Comparison of ENCODE assay signal across 13 mouse cellular contexts in genomic region chr17:75441260-75441830, GRCm38 (mm10). TPM values are rescaled to one million over a fixed set of nuclear protein-coding genes. Genes with fewer than 3 reads are reported as not detected.
DNase-seq lines count a peak whose midpoint lies in the region; ATAC-seq lines count a peak whose summit lies in the region.
"Had no signal": no experiment of that assay in that cellular context is flagged by ENCODE, and none has a peak within 500 bp of the region (broad histone marks: within the 10 kb centered on the region; RNA-seq: fewer than 3 reads in every experiment).

No protein-coding gene starts in this region.

- H3K36me3 ChIP-seq in hindbrain, embryonic 13.5 days, result no peaks in the 10 kb centered on the region
- H3K36me3 ChIP-seq in hindbrain, embryonic 11.5 days (ENCODE audit: control insufficient read depth, insufficient read depth, low read length), result no peaks in the 10 kb centered on the region
- no peaks in the 10 kb centered on the region for H3K36me3 ChIP-seq in midbrain, embryonic 11.5 days (ENCODE audit: control insufficient read depth, insufficient read depth, low read length)
- H3K36me3 ChIP-seq in midbrain, embryonic 16.5 days (ENCODE audit: control insufficient read depth, insufficient read depth, low read length), result no peaks in the 10 kb centered on the region
- no peaks in the 10 kb centered on the region for H3K36me3 ChIP-seq in neural tube, embryonic 14.5 days (ENCODE audit: control insufficient read depth, insufficient read depth, low read length)
- H3K36me3 ChIP-seq: liver, embryonic 13.5 days had no signal

- ATAC-seq in frontal cortex, adult (ENCODE audit: low TSS enrichment), result 0 out of 2 replicates have a peak, but pooled peaks have one; percentile 20
- ATAC-seq in hindbrain, embryonic 13.5 days (ENCODE audit: low FRiP score), result peak; percentile 30; the same call in 1 of the 2 replicates
- ATAC-seq in hindbrain, embryonic 11.5 days (ENCODE audit: low FRiP score), result no peak
- ATAC-seq in midbrain, embryonic 11.5 days (ENCODE audit: low FRiP score), result no peak
- no peak for ATAC-seq in midbrain, embryonic 16.5 days
- ATAC-seq in neural tube, embryonic 14.5 days (ENCODE audit: low read depth), result peak; percentile 78

- no peak overlapping the region for H3K4me3 ChIP-seq in hindbrain, embryonic 13.5 days
- no peak overlapping the region for H3K4me3 ChIP-seq in hindbrain, embryonic 11.5 days (ENCODE audit: low read depth, low read length)
- no peak overlapping the region for H3K4me3 ChIP-seq in midbrain, embryonic 11.5 days (ENCODE audit: low read depth, low read length)
- H3K4me3 ChIP-seq in midbrain, embryonic 16.5 days (ENCODE audit: low read depth, low read length), result no peak overlapping the region
- no peak overlapping the region for H3K4me3 ChIP-seq in neural tube, embryonic 14.5 days (ENCODE audit: low read depth, low read length)
- H3K4me3 ChIP-seq: liver, embryonic 13.5 days; myocyte had no signal

- WGBS in hindbrain, embryonic 13.5 days, result 63% methylated on average over 5 of the region's 5 CpGs
- 84% methylated on average over 5 of the region's 5 CpGs for WGBS in hindbrain, embryonic 11.5 days
- WGBS in midbrain, embryonic 11.5 days, result 81% methylated on average over 5 of the region's 5 CpGs
- WGBS in midbrain, embryonic 16.5 days, result 65% methylated on average over 5 of the region's 5 CpGs
- 24% methylated on average over 5 of the region's 5 CpGs for WGBS in neural tube, embryonic 14.5 days

- DNase-seq in frontal cortex, adult 2 months (ENCODE audit: extremely low spot score in 1 of 2, low spot score in 1 of 2), result no peak
- no peak for DNase-seq in hindbrain, embryonic 11.5 days (ENCODE audit: low spot score)
- DNase-seq in midbrain, embryonic 11.5 days (ENCODE audit: low spot score, missing footprints), result peak; percentile 47
- DNase-seq in right cerebral cortex, postnatal 36 days (ENCODE audit: low spot score in 2 of 2), result no peak
- DNase-seq: cerebellum, adult 2 months; layer of hippocampus, adult 9-11 months; liver, embryonic 13.5 days; right cerebral cortex, postnatal 4 days had no signal

- H3K9ac ChIP-seq in hindbrain, embryonic 13.5 days, result no peak overlapping the region
- H3K9ac ChIP-seq in hindbrain, embryonic 11.5 days (ENCODE audit: low read depth, low read length), result no peak overlapping the region
- no peak overlapping the region for H3K9ac ChIP-seq in midbrain, embryonic 11.5 days (ENCODE audit: low read length)
- H3K9ac ChIP-seq in midbrain, embryonic 16.5 days (ENCODE audit: low read depth, low read length), result no peak overlapping the region
- no peak overlapping the region for H3K9ac ChIP-seq in neural tube, embryonic 14.5 days (replicated peaks; ENCODE audit: low read depth, low read length)
- H3K9ac ChIP-seq: liver, embryonic 13.5 days had no signal

- H3K27ac ChIP-seq in hindbrain, embryonic 13.5 days, result no peak overlapping the region
- H3K27ac ChIP-seq in hindbrain, embryonic 11.5 days (ENCODE audit: low read depth, low read length), result no peak overlapping the region
- H3K27ac ChIP-seq in midbrain, embryonic 11.5 days (ENCODE audit: low read depth, low read length), result no peak overlapping the region
- H3K27ac ChIP-seq in midbrain, embryonic 16.5 days (ENCODE audit: low read length), result no peak overlapping the region
- peak overlapping the region; percentile 60; the same call in 1 of the 2 replicates for H3K27ac ChIP-seq in neural tube, embryonic 14.5 days (ENCODE audit: low read depth, low read length)
- H3K27ac ChIP-seq: liver, embryonic 13.5 days had no signal

- H3K9me3 ChIP-seq in hindbrain, embryonic 13.5 days, result no peaks in the 10 kb centered on the region
- no peaks in the 10 kb centered on the region for H3K9me3 ChIP-seq in hindbrain, embryonic 11.5 days (ENCODE audit: control insufficient read depth, low read length)
- H3K9me3 ChIP-seq in midbrain, embryonic 11.5 days (ENCODE audit: control insufficient read depth, low read length), result no peaks in the 10 kb centered on the region
- no peaks in the 10 kb centered on the region for H3K9me3 ChIP-seq in midbrain, embryonic 16.5 days (replicated peaks; ENCODE audit: control insufficient read depth, low read length, poor library complexity, severe bottlenecking)
- H3K9me3 ChIP-seq in neural tube, embryonic 14.5 days (ENCODE audit: control insufficient read depth, low read length), result no peaks in the 10 kb centered on the region
- H3K9me3 ChIP-seq: liver, embryonic 13.5 days had no signal

- no peaks in the 10 kb centered on the region for H3K27me3 ChIP-seq in hindbrain, embryonic 13.5 days
- no peaks in the 10 kb centered on the region for H3K27me3 ChIP-seq in hindbrain, embryonic 11.5 days (ENCODE audit: control insufficient read depth, insufficient read depth, low read length)
- H3K27me3 ChIP-seq in midbrain, embryonic 11.5 days (ENCODE audit: control insufficient read depth, insufficient read depth, low read length), result no peaks in the 10 kb centered on the region
- H3K27me3 ChIP-seq in midbrain, embryonic 16.5 days (ENCODE audit: control insufficient read depth, insufficient read depth, low read depth, low read length), result no peaks in the 10 kb centered on the region
- H3K27me3 ChIP-seq in neural tube, embryonic 14.5 days (ENCODE audit: control insufficient read depth, insufficient read depth, low read length), result no peaks in the 10 kb centered on the region
- H3K27me3 ChIP-seq: liver, embryonic 13.5 days had no signal

- H3K4me2 ChIP-seq in hindbrain, embryonic 13.5 days, result no peak overlapping the region
- no peak overlapping the region for H3K4me2 ChIP-seq in hindbrain, embryonic 11.5 days (replicated peaks; ENCODE audit: low read depth, low read length)
- H3K4me2 ChIP-seq in midbrain, embryonic 11.5 days, result no peak overlapping the region
- no peak overlapping the region for H3K4me2 ChIP-seq in midbrain, embryonic 16.5 days (ENCODE audit: low read length)
- H3K4me2 ChIP-seq in neural tube, embryonic 14.5 days (ENCODE audit: low read depth, low read length), result no peak overlapping the region
- H3K4me2 ChIP-seq: liver, embryonic 13.5 days had no signal

- 0 out of 2 replicates have a peak, but pooled peaks cover 13% of the 10 kb centered on the region for H3K4me1 ChIP-seq in hindbrain, embryonic 13.5 days (replicated peaks)
- H3K4me1 ChIP-seq in hindbrain, embryonic 11.5 days (replicated peaks; ENCODE audit: control insufficient read depth, insufficient read depth, low read length), result no peaks in the 10 kb centered on the region
- H3K4me1 ChIP-seq in midbrain, embryonic 11.5 days (ENCODE audit: control insufficient read depth, insufficient read depth, low read length), result 0 out of 2 replicates have a peak, but pooled peaks cover 2% of the 10 kb centered on the region
- 0 out of 2 replicates have a peak, but pooled peaks cover 2% of the 10 kb centered on the region for H3K4me1 ChIP-seq in midbrain, embryonic 16.5 days (ENCODE audit: control insufficient read depth, insufficient read depth, low read length)
- H3K4me1 ChIP-seq in neural tube, embryonic 14.5 days (ENCODE audit: control insufficient read depth, insufficient read depth, low read length), result peaks cover 5% of the 10 kb centered on the region; the same call in 1 of the 2 replicates
- H3K4me1 ChIP-seq: liver, embryonic 13.5 days had no signal

RNA-seq across cellular contexts. Expression of gene Rasgrp3, which starts 5.6 kb away (rescaled TPM):
- polyA plus RNA-seq in frontal cortex, adult 2 months (2012; rRNA removed), result 9.3 and 10.2 TPM in 2 replicates
- 7.4 and 8.2 TPM in 2 replicates for polyA plus RNA-seq in hindbrain, embryonic 13.5 days (2015; fragmentation: Nextera tagmentation; extraction: Ambion mirVana)
- 7.6 and 10.4 TPM in 2 replicates for polyA plus RNA-seq in hindbrain, embryonic 11.5 days (2014; fragmentation: Nextera tagmentation; extraction: Ambion mirVana)
- 5.5 and 8.3 TPM in 2 replicates for polyA plus RNA-seq in midbrain, embryonic 11.5 days (2014; fragmentation: Nextera tagmentation; extraction: Ambion mirVana)
- polyA plus RNA-seq in midbrain, embryonic 16.5 days (2015; fragmentation: Nextera tagmentation; extraction: Ambion mirVana), result 5.7 and 6.0 TPM in 2 replicates
- 4.7 and 8.9 TPM in 2 replicates for polyA plus RNA-seq in neural tube, embryonic 14.5 days (2014; fragmentation: Nextera tagmentation; extraction: Ambion mirVana)

Comparison
In these comparisons a context has a peak if more than half of its experiments do, and no peak if none do; other contexts are left out.
1. ATAC-seq: peak in frontal cortex, adult (single experiment), hindbrain, embryonic 13.5 days (single experiment) and neural tube, embryonic 14.5 days (single experiment); none in hindbrain, embryonic 11.5 days (single experiment), midbrain, embryonic 11.5 days (single experiment) and midbrain, embryonic 16.5 days (single experiment).